In the genomic region with DNA sequence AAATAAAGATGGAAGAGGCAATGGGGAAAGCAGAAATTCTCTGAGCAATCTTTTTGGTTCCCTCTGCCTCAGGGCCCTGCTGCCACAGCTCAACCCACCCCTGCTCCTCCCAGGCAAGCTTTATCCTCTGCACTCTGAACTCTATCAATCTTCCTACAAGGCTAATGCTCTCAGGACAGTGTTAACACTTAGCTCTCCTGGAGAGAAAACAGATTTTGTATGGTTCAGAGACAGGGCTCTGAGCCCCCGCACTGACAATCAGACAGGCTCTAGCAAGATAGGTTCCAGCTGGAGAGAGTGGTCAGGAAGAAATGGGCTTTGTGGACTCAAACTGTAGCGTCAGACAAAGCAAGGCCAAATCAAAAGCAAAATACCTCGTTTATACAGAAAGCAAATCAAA, we compare ENCODE assay signal across 17 mouse cellular contexts.
DNase-seq lines count a peak whose midpoint lies in the region; ATAC-seq and TF ChIP-seq lines count a peak whose summit lies in the region.
"Had no signal": no experiment of that assay in that cellular context is flagged by ENCODE, and none has a peak within 500 bp of the region (broad histone marks: within the 10 kb centered on the region; RNA-seq: fewer than 3 reads in every experiment).

No protein-coding gene starts in this region.

- no peaks in the 10 kb centered on the region for H3K36me3 ChIP-seq in kidney, embryonic 14.5 days (ENCODE audit: control insufficient read depth, insufficient read depth, low read length)
- H3K36me3 ChIP-seq in stomach, embryonic 14.5 days (ENCODE audit: control insufficient read depth, insufficient read depth, low read length): no peaks in the 10 kb centered on the region
- H3K36me3 ChIP-seq in stomach, postnatal 0 days (ENCODE audit: control insufficient read depth, insufficient read depth, low read length): no peaks in the 10 kb centered on the region
- H3K36me3 ChIP-seq: embryonic facial prominence, embryonic 13.5 days; midbrain, embryonic 13.5 days had no signal

- DNase-seq in kidney, postnatal 36 days: no peak
- DNase-seq in stomach, postnatal 0 days (ENCODE audit: low spot score): no peak
- DNase-seq in lung, postnatal 25 days (ENCODE audit: low spot score): peak; percentile 3
- DNase-seq in cerebellum, postnatal 36 days: no peak
- DNase-seq in cerebellum, adult 2 months: no peak
- DNase-seq: cerebellum, adult 9-10 months; gastrocnemius, postnatal 10 days; kidney, adult 2 months; liver; retina, postnatal 1 day; thymus, postnatal 4 days had no signal

- H3K4me2 ChIP-seq in kidney, embryonic 14.5 days (replicated peaks; ENCODE audit: low read depth, low read length): no peak overlapping the region
- H3K4me2 ChIP-seq in stomach, embryonic 14.5 days (replicated peaks; ENCODE audit: low read depth, low read length): no peak overlapping the region
- H3K4me2 ChIP-seq in stomach, postnatal 0 days (replicated peaks; ENCODE audit: low read depth): no peak overlapping the region
- H3K4me2 ChIP-seq: embryonic facial prominence, embryonic 13.5 days; midbrain, embryonic 13.5 days had no signal

- H3K9ac ChIP-seq in kidney, embryonic 14.5 days (ENCODE audit: low read depth, low read length): no peak overlapping the region
- no peak overlapping the region for H3K9ac ChIP-seq in stomach, embryonic 14.5 days (replicated peaks; ENCODE audit: low read depth, low read length)
- no peak overlapping the region for H3K9ac ChIP-seq in stomach, postnatal 0 days (ENCODE audit: low read length)
- H3K9ac ChIP-seq: embryonic facial prominence, embryonic 13.5 days; midbrain, embryonic 13.5 days had no signal

- H3K4me1 ChIP-seq in kidney, embryonic 14.5 days (ENCODE audit: control insufficient read depth, insufficient read depth, low read length): peaks cover 13% of the 10 kb centered on the region; the same call in 1 of the 2 replicates
- H3K4me1 ChIP-seq in stomach, embryonic 14.5 days (ENCODE audit: control insufficient read depth, insufficient read depth, low read length): peaks cover 14% of the 10 kb centered on the region; the same call in 1 of the 2 replicates
- no peaks in the 10 kb centered on the region; the same call in 1 of the 2 replicates for H3K4me1 ChIP-seq in stomach, postnatal 0 days (replicated peaks; ENCODE audit: control insufficient read depth, insufficient read depth)
- no peaks in the 10 kb centered on the region for H3K4me1 ChIP-seq in cerebellum, adult 2 months (ENCODE audit: control insufficient read depth, insufficient read depth, low read length)
- H3K4me1 ChIP-seq: midbrain, embryonic 13.5 days had no signal

- ATAC-seq in kidney, embryonic 14.5 days (ENCODE audit: low FRiP score, low TSS enrichment): peak; percentile 96
- ATAC-seq in stomach, embryonic 14.5 days (ENCODE audit: insufficient number of reproducible peaks, insufficient read depth, low FRiP score, low read depth): peak; percentile 86; the same call in 1 of the 2 replicates
- no peak for ATAC-seq in stomach, postnatal 0 days (ENCODE audit: low FRiP score, low TSS enrichment)
- ATAC-seq: midbrain, embryonic 13.5 days had no signal

- H3K9me3 ChIP-seq in kidney, embryonic 14.5 days (ENCODE audit: control insufficient read depth, low read length): no peaks in the 10 kb centered on the region; the same call in 1 of the 2 replicates
- 0 out of 2 replicates have a peak, but pooled peaks cover 4% of the 10 kb centered on the region for H3K9me3 ChIP-seq in stomach, embryonic 14.5 days (ENCODE audit: control insufficient read depth, low read depth, low read length)
- no peaks in the 10 kb centered on the region for H3K9me3 ChIP-seq in stomach, postnatal 0 days (ENCODE audit: control insufficient read depth, low read length)
- H3K9me3 ChIP-seq: embryonic facial prominence, embryonic 13.5 days; midbrain, embryonic 13.5 days had no signal

- peak overlapping the region; percentile 57; the same call in 1 of the 2 replicates for H3K27ac ChIP-seq in kidney, embryonic 14.5 days (ENCODE audit: low read depth, low read length)
- H3K27ac ChIP-seq in stomach, embryonic 14.5 days (ENCODE audit: low read length): peak overlapping the region; percentile 53; the same call in 1 of the 2 replicates
- H3K27ac ChIP-seq in stomach, postnatal 0 days (replicated peaks): no peak overlapping the region
- no peak overlapping the region for H3K27ac ChIP-seq in cerebellum, adult 2 months (ENCODE audit: insufficient read depth, low read length)
- H3K27ac ChIP-seq: embryonic facial prominence, embryonic 13.5 days; macrophage; midbrain, embryonic 13.5 days had no signal

- H3K4me3 ChIP-seq in kidney, embryonic 14.5 days (ENCODE audit: low read length): no peak overlapping the region
- no peak overlapping the region for H3K4me3 ChIP-seq in stomach, embryonic 14.5 days (ENCODE audit: low read depth, low read length)
- H3K4me3 ChIP-seq in stomach, postnatal 0 days (ENCODE audit: low read depth, low read length): no peak overlapping the region
- no peak overlapping the region for H3K4me3 ChIP-seq in cerebellum, adult 2 months (replicated peaks; ENCODE audit: insufficient read depth, low read depth, low read length)
- H3K4me3 ChIP-seq: embryonic facial prominence, embryonic 13.5 days; midbrain, embryonic 13.5 days; myocyte had no signal

- no peaks in the 10 kb centered on the region for H3K27me3 ChIP-seq in kidney, embryonic 14.5 days (ENCODE audit: control insufficient read depth, insufficient read depth, low read length)
- H3K27me3 ChIP-seq in stomach, embryonic 14.5 days (ENCODE audit: control insufficient read depth, insufficient read depth, low read length): no peaks in the 10 kb centered on the region
- H3K27me3 ChIP-seq in stomach, postnatal 0 days (ENCODE audit: control insufficient read depth, insufficient read depth, low read length): no peaks in the 10 kb centered on the region
- no peaks in the 10 kb centered on the region for H3K27me3 ChIP-seq in cerebellum, adult 2 months (ENCODE audit: control insufficient read depth, insufficient read depth, low read length)
- H3K27me3 ChIP-seq: embryonic facial prominence, embryonic 13.5 days; midbrain, embryonic 13.5 days had no signal

- WGBS in kidney, embryonic 14.5 days: 23% methylated on average over 3 of the region's 3 CpGs
- 9% methylated on average over 3 of the region's 3 CpGs for WGBS in stomach, embryonic 14.5 days
- 24% methylated on average over 3 of the region's 3 CpGs for WGBS in stomach, postnatal 0 days
- 86% methylated on average over 3 of the region's 3 CpGs for whole genome bisulfite sequencing in cerebellum, adult 2 months

- TF ChIP-seq EP300 in stomach, postnatal 0 days (optimal IDR thresholded peaks at IDR 0.05): no peak

- no peak for TF ChIP-seq POLR2A in cerebellum, adult 2 months (IDR thresholded peaks at IDR 0.05; ENCODE audit: borderline replicate concordance, insufficient read depth, low read length)

- TF ChIP-seq CTCF in stomach, postnatal 0 days (IDR thresholded peaks at IDR 0.05; ENCODE audit: low read depth): no peak
- no peak for TF ChIP-seq CTCF in cerebellum, adult 2 months (IDR thresholded peaks at IDR 0.05; ENCODE audit: borderline replicate concordance, insufficient read depth, low read depth, low read length)

Comparison
In these comparisons a context has a peak if more than half of its experiments do, and no peak if none do; other contexts are left out.
1. H3K27ac ChIP-seq: peak in kidney, embryonic 14.5 days (single experiment) and stomach, embryonic 14.5 days (single experiment); none in stomach, postnatal 0 days (single experiment) and cerebellum, adult 2 months (single experiment).